Mouse (Mus musculus) common myeloid progenitor, adult 5-6 weeks (primary cell): Measurements from ENCODE around the gene Hoxa3. TPM values are rescaled to one million over a fixed set of nuclear protein-coding genes. Genes with fewer than 3 reads are reported as not detected.

Experiments used
- ATAC-seq: replicated peaks from 2 replicates; pipeline ENCODE4 v1.8.0; 2016; ENCODE audit warnings: low read depth, mild to moderate bottlenecking, moderate TSS enrichment, inconsistent platforms; ENCODE audit not compliant: poor library complexity, severe bottlenecking
- total RNA-seq: library from RNA; stranded (forward); fragments of 200-1000, 187-1606 nt; gene quantifications from 2 replicates; pipeline ENCODE4 v1.2.3, GENCODE M21; 2017

Hoxa3 gene
- 1.1 and 2.8 TPM in 2 replicates for total RNA-seq

DNA sequence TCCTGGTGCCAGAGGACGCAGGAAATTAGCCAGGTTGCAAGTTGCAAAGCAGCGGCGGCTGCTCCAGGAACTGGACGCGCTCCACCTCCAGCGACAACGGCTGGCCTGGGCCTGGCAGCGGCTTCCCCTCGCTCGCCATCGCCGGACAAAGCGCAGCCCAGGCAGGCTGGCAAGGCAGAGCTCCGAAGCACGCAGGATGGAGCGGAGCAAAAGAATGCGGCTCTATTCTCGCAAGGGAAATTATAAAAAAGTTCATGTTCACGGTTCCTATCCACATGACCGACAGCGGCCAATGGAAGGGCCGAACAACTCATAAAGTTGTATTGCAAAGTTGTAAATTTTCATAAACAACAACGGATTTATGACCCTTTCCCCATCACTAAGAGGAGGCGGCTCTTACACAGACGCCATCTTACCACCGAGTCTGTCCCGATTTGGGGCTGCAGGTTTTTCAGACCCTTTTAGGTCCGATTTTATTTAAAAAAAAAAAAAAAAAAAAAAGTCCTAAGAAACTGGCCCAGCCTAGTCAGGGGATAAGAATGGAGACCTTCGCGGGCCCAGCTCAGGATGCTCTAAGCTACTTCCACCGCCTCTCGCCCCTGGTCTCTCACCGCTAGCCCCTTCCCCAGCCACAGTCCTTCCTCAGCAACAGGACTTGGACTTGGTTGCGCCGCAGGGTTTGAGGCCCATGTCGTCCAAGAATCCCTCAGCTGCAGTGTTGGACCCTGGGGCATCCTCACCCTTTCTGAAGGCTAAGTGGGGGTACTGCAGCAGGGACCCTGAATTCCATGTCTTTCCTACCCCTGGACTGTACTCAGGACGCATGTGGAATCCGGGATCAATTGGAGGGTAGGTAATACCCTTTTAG is at the start of gene Hoxa3, which contains the start of gene Gm28308:
Hoxa3 (minus strand) TSS at position 218 of the 868 bp plus-strand sequence.
Gm28308 (minus strand) TSS at position 221 of the 868 bp plus-strand sequence.
- ATAC-seq: peak; percentile 20

DNA sequence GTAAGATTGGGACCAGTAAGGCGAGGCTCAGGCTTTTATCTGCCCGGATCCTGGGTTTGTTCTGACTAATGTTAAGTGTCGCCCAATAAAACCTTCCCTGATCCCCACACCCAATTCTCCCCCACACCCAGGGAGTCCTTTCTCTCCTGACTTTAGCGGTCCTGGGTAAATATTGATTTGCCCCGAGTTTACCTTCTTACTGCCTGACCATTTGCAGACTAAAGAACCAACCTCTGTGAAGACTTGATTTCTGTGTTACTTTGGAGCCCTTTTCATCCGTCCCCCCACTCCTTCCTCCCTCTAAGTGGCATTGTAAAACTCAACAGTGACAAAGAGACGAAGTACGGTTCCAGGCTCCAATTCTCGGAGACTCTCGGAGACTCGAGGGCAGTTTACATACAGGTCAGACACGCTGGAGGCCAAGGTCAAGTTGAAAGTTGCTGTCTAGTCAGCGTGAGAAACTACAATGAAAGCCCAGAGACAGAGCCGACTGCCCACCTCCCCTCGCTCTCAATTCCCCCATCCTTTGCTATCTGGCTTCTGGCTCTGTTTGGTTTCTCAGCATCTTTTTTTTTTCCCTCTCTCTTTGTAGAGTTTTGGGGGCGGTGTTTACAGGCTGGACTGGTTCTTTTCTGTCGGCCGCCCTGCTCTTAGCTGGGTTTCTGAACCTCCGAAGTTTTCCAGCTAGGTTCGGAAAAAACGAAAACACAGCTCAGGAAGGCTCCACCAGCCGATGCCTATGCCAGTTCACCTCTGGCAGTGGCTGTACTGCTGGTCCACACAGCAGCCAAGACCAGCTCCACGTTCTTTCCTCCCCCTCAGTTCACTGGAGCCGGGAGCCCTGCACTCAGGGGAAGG is 49.6 kb upstream of the Hoxa3 start:
- ATAC-seq: no peak

DNA sequence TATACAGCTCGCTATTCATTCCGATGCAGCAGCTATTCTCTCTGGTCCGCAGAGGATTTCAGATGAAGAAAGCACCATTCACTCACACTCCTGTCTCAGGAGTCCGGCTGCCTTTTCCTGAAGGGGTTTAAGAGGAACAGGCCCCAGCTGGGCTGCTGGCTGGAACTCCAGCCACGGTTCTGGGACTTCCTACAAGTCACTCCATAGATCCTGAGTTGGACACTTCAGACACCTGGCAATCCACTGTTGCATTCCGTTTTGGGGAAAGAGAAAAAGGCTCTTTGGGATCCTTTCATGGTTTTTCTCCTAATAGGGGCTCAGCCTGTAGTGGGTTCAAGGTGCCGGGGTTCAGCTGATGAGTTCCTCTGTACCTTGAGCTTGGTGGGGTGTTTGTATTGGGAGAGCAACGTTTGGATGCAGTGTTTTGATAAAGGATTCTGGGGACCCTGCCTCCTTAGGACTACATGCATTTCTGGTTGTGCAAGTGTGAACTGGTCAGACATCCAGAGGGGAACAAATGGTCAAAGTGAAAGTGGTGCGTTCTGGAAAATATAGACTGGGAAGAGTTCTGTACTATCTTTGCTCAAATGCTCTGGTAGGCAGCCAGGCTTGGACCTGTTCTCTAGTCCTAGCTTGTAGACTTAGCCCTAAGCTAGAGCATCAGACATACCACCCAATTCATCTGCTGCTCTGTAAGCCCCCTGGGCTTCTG is 48.8 kb upstream of the Hoxa3 start:
- no peak for ATAC-seq

DNA sequence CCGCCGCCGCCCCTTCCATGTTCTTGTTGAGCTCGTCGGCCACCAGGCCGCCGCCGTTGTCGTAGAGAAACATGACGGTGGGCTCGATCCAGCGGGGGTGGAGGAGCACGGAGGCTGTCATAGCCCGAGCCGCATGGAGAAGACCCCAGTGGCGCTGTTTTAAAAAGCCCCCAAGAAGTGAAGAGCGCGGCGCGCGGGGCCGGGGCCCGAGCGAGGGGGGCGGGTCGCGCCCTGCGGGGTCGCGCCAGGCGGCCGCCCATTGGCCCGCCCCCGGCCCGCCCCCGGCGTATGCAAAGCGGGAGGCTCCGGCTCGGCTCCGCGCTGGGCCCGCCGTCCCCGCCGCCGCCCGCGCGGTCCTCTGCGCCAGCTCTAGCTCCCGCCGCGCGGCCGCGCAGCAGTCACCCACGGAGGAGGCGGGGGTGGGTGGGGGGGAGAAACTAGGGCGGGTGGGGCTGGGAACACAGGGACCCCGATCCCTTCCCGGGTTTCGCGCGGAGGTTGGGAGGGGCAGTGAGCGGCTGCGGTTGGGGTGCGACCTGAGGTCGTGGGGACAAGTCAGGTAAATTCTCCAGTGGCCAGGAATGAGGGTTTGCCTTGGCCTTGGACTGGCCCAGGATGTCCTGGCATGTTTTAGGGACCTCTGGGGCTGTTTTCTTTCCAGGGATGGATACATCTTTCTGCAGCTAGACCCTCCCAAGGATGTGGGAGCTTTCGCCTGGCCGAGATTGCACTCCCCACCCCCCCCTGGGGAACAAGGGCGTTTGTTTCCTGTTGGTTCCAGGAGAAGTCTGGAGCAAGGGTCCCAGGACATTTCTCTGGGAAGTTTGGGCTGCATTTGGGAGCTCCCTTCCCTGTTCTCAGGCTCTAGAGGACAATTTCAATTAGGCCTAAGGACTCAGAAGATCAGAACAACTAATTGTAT is 47.8 kb upstream of the Hoxa3 start, which contains the start of gene Hoxa13:
Hoxa13 (minus strand) TSS at position 227 of the 922 bp plus-strand sequence.
- ATAC-seq: no peak

DNA sequence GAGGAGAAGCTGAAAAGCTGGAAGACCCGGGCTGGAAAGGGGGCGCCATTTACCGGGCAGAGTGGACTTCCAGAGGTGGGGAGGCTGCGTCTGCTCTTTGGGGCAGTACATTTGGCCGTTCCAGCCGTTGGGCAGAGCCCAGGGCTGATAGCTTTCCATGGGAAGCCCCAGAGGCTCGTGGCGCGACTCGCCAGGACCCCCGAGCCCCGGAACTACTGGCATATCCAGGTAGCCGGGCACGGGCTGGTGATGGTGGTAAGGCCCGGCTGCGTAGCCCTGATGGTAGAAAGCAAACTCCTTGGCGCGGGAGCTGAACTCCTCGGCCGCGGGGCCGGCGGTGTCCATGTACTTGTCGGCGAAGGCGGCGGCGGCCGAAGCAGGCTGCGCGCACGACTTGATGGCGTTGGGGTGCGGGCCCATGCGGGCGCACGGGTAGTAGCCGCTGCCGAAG is 46.7 kb upstream of the Hoxa3 start:
- ATAC-seq: no peak

DNA sequence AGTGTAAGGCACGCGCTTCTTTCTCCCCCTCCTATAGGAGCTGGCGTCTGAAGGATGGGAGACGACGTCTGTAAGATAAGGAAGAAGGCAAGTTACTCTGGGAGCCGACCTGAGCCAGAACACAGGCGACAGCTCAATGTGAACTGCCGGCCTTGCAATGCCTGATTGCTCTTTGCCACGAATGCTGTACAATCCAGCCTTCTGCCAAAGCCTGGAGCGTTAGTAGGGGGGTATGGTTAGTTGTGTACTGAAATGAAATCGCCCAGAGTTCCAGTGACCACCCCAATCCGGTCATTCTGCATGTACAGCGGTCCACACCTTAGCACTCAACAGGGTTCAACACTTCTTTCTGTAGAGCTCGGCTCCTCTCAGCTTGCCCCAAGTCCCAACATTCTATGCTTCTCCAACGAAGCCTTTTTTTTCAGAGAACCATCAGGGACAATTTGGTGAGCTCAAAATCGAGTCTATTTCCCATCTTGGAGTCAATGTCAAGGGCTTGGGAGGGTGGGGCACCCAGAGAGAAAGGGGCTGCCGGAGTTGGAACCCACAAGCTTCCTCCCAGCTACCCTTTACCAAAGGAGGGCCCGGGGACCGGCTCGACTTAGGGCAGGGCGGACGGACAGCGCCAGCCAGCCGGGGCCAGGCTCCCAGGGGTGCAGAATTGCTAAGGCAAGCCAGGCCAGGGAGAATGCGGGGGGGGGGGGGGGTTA is 46.1 kb upstream of the Hoxa3 start:
- no peak for ATAC-seq

DNA sequence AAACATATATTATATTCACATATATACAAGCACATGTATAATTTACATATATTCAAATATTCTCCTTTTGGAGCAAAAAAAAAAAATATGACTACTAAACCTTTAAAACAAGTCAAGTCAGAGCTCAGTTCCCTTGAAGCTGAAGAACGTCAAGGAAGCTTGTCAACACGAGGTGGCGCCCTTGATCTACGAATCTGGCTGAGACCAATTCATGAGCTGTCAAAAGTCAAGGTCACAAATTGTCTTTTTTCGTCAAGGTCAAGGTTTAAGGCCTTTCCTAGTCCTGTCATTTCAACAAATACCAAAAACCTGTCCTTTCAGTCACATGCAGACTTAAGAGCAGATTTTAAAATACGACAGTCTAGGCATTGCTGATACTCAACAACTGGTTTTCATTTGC is 43.8 kb upstream of the Hoxa3 start:
- peak; percentile 76 for ATAC-seq

DNA sequence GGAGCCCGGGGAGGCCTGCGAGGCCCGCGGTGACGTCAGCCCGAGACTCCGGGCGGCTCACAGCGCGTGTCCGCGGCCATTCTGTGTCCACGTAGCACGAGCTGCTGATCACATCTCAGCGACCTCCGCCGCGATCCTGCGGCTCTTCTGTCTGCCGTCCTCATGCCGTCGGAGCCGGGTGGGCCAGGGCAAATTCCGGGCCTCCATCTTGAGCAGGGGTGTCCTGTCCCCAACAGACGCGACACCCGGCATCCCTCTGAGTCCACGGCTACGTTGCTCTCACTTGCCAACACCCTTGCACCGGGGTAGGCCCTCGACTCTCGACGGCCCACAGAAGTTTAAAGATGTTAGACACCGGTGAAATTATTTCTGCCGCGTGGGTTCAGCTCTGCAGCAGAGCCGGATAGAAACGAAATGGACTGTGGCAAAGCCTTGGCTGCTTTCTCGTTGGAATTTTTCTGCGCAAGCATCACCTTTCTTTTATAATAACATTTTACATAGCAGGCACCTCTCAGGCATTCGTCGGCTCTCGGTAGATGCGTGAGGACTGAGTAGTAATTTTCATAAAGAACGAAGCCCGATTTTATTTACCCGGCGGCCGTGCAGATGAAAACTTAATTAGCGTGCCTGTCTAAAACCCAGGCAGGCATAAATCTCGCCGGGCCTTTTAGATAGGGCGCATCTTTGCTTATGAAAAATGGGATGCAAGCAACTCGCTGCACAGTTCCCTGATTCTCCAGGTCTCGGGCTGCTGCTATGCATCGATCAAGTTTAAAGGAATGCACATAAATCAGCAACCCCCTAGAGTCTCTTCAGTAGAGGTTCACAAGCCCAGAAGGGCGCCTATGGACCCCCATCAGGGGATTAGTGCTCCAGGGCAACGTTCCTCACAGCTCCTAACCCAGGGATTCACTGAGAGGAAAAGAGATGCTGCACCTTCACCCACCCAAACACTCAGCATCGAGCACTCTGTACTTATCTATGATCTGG is 40.7 kb upstream of the Hoxa3 start:
- no peak for ATAC-seq

DNA sequence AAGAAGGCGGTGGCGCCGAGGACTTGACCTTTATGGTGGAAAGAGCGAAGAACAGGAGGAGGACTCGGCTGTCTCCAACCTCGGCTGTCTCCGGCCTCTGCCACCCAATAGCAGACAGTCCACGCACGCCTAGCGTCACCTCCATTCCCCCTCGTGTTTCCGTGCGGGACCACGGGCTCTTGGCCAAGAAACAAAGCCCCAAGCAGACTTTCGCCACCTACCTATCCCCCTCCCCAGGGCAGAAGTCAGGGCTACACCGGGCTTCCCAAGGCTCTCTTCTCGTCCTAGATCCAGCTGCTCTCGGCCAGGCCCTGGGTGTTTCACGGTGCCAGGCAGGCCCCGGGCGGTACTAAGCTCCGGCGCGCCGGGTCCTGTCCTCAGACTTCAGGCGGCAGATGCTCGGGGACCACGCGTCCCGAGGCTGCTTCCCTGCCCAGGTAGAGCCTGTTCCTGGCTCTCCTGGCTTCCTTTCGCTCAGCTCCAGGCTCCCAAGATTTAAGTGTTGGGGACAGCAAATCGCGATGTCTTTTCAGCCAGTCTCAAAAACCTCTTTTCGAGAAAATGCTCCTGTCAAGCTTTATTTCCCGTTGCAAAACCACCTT is 39.7 kb upstream of the Hoxa3 start:
- ATAC-seq: no peak

DNA sequence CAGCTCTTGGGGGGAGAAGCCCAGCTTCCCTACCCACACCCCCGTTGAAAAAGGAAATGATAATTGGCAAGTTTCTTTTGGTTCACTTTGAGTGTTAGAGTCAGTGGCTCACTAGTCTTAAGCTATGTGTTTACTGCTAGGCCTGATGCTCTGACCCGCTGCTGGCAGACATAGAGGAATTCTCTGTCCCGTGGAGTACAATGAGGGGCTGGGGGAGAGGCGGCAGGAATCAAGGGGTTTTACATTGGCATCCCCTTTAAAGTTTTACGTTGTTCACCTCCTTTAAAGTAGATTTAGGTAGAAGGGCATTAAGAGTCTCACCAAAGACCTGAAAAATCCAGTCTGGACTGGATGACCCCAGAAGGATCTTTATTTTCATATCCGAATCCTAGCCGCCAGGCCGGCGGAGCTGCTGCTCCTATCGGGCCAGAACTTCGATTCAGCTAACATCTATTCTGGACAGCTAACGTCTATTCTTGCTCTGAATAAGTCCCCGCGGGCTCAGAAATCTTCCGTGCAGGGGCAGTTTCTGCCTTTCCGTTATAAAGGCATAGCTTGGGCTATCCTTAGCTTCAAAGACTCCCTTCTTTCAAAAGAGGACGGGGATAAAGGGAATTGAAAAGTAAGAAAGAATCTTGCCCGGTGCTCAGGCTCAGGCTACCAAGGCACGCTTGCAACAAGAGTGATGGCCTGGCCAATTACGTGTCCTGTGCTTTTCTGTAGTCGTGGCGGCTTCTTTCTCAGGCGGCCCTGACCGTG is 39.1 kb upstream of the Hoxa3 start:
- ATAC-seq: no peak

DNA sequence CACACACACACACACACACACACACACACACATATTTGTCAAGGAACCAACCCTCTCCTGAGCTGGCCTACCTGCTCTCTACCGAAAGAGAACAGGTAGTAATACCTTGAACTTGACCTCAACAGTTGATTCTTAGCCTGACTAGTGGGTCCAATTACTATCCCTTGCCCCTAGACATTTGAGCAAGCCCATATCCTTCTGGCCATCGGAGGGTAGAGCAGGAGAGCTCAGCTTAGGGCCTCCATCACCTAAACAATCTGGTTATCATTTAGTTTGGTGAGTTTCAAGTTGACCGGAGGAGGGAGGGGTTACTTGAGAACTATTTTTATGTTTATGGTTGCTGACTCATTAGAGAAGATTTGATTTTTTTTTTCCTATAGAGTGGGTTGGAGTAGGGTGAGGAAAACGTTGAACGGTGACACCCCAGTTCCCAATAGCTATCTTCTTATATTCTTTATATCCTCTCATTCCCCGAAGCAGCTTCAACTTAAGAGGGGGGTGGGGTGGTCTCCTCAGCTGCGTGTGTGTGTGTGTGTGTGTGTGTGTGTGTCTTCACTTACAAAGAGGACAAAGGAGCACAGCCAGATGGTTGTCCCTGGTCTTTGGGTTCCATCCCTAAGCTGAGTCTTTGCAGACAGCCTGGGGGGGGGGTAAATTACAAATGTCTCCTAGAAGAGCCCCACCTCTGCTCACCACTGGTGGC is 38.2 kb upstream of the Hoxa3 start:
- no peak for ATAC-seq

DNA sequence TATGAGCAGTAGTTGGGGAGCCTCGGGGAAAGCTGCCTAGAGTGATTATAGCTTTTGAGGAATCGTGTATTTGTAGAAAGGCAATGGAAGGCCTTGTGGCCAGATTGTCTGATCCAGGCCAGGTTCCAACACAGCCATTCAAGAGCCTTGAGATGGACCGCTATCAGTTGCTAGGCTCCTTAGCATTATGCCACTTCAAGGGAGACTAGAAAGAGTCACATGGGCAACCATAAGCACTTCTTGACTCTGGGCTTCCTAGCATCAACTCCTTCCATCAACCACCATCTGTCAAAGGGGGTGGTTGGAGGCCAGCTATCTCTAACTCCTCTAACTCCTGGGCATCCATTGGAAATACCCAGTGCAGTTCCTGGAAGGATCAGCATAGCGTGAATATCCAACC is 36.7 kb upstream of the Hoxa3 start:
- no peak for ATAC-seq

DNA sequence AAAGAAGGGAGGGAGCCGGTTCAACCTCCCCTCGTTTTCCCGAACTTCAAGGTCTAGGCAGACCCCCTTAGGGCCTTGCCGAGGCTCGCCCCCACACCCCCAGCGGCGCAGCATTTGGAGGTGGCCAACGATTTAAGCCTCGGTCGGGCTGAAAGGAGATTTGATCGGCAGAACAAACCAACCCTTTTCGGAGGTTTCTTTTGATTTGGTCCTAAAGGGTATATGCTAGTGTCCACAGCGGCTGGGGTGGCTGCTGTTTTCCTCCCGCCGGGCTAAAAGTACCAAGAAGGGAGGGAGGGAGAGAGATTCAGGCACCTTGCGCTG is 36.2 kb upstream of the Hoxa3 start:
- no peak for ATAC-seq

DNA sequence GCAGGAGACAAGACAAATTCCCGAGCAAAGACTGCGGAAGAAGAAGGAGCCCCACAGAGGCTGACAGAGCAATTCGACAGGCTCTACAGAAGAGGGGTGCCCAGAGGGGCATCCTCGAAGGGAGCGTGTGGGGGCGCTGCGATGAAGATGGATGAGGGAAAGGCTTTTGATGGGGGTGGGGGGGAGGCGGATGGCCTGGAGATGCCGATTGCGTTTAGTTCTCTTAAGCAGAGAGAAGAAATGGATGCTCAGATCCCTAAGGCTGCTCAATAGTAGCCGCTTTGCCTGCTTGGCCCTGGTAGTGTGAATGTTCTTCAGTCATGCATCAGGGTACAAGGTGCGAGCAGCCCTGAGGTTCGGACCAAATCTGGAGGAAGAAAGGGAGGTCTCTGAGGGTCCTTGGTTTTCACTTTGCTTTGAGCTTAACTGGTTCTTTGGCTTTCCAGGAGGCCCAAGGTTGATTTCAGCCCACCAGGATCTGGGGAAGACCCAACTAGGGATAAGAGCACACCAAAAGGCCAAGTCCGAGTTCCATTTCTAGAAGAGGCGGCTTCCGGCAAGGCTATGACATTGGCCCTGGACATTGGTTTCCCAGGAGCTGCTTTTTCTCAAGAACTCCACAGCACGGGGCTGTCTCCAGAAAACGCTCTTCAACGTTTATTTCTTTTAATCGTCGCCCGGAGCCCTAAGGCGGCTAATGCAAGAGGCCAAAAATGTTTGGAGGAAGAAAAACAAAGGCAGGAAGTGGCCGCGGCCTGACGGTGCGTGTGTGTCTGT is 35.7 kb upstream of the Hoxa3 start:
- no peak for ATAC-seq
